Mouse (Mus musculus) monocyte, adult 5-6 weeks (primary cell): ENCODE results near the gene Pex7. TPM values are rescaled to one million over a fixed set of nuclear protein-coding genes. Genes with fewer than 3 reads are reported as not detected.

Source experiments
- ATAC-seq: fragments of 153-309, 156-312 bp; replicated peaks from 2 replicates; pipeline ENCODE4 v1.8.0; 2017; ENCODE audit warnings: mild to moderate bottlenecking; ENCODE audit not compliant: low TSS enrichment, insufficient number of reproducible peaks, severe bottlenecking, poor library complexity, low FRiP score
- total RNA-seq: library from RNA; stranded (forward); fragments of 200-1000, 200-491, 200-594 nt; gene quantifications from 3 replicates; pipeline ENCODE4 v1.2.3, GENCODE M21; 2017

The Pex7 gene
- total RNA-seq = 19.8 to 34.3 TPM (median 20.9 TPM) in 3 replicates

DNA sequence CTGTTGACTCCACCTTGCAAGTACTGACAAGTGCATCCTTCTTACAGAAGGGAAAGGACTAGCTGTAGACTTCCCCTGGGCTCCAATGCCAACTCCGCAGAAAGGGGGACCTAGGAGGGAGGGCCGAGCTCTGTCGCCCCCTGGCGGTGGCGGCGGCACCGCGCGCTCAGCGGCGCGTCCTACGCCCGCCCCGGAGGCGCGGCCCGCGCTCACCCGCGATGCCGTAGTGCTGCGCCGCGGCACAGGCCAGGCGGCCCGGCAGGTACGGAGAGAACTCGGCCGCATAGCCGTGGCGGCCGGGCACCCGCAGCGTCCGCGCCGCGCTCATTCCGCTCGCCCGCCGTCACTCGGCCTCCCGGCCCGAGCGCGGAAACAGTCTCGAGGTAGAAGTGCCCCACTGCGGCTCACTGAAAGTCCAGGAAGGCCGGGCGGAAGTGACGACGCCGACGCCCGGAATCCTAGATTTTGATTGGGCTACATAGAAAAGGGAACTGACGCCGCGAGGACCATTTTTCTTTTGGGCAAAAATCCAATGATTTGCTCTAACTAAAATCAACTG lies at the start of gene Pex7:
Gene Pex7, minus strand, starts transcription at position 444 of the 559 bp plus-strand sequence.
- ATAC-seq = peak; percentile 89

DNA sequence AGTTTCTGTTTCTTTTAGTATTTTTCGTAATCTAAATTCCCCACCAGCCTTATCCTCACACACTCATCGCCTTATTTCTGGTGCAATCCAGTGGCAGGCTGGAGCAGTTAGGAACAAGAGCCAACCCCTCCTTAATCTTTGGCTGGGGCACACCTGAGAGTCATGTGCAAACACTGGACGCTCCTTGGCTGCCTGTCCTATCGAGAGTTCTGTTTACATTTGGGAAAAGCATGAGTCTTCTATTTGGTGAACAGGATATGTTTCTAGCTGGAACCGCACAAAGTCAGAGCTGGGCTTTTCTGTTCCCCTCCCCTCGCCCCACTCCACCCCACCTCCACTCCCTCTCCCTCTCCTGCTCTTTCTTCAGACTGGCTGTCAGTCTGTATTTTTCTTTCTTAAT lies 49.3 kb upstream of the Pex7 start:
- no peak for ATAC-seq

DNA sequence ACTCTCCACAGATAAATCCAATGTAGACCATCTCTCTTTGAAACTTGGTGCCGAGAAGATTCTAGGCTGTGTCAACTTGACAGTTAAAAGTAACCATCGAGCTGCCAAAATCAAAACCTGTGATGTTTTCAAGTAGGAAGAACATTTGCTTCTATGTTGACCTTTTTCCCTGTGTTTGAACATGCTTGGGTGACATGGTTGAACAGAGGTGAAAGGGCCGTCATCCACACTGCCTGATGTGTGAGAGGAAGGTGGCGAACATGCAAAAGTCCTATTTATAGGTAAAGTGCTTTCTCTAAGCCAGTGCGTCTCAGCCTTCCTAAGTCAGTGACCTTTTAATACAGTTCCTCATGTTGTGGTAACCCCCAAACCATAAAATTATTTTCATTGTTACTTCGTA lies 48.3 kb upstream of the Pex7 start:
- peak; percentile 60; the same call in 1 of the 2 replicates for ATAC-seq

DNA sequence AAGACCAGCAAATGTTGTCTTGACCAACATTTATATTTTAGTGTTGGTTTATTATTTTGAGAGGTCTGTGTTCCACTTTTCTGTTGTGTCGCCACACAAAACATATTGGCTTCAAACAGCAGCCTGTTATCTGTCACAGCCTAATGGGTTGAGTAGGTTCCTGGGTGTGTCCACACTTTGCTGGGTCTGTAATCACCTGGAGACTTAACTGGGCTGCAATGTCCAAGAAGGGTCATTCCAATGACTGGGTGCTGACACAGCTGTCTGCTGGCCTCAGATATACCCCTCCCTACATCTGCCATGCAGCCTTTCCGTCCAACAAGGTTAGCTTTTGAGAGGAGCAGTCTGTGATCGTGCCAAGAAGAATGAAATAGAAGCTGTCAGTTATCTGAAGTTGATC lies 47.1 kb upstream of the Pex7 start:
- ATAC-seq = no peak

DNA sequence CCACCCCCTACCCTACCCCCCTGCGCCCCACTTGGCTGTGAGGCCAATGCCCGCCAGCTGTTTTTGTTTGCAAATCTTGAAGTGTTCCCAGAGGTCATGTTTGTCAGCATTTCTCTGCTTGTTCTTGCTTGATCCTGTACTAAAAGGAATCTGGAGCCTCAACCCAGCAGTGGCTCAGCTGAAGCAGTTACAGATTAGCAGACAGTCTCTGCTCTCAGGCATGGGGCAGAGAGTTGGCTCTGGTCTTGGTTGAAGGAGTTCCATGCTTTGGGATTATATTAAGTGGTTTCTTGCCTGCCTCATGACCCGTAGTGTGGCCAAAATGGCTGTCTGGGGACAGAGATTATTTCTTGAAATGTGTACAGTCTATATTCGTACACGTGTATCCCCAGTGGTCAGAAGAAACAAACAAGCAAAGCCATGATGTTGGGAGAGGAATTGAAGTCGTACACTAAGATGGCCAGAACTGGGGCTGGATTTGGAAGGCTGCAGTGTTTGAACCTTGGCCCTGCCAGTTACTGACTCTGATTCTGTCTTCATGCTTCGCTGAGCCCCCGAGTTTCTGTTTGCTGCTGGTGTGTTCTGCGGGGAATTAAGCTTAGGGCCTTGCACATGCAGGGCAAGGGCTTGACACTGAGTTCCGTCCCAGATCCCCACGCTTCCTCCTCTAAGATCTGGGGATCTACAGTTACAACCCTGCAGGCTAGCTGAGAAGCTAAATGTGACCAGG lies 45.7 kb upstream of the Pex7 start:
- no peak for ATAC-seq

DNA sequence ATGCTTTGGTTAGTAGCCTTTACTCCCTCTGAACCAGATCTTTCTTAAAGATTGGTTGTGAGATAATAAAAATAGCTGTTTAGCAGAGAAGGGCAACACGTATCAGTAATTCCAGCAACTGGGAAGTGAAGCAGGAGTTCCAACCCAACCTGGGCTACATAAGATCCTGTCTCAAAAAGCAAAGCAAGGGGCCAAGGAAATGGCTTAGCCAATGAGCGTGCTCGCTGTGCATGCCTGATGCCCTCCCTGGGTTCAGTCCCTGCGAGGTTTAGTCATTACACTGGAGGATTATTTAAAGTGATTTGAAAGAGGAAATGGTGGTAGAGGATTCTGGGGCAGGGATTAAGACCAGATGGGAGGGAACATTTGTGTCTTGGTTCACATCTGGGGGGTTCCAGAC lies 41.6 kb upstream of the Pex7 start:
- ATAC-seq = no peak; the same call in 1 of the 2 replicates

DNA sequence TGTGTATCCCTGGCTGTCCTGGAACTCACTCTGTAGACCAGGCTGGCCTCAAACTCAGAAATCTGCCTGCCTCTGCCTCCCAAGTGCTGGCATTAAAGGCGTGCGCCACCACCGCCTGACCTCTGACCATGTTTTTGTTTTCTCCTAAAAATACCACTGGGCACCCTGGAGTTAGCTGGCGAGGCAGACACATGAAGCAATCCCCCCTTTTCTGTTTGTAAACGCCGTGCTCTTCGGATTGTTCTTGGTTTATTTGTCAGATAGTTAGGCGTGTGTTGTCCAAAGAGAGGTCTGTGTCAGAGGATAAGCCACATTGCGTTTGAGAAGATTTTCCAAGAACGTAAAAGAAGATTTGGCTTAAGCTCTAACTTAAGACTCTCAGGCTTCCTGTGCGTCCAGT lies 40.9 kb upstream of the Pex7 start:
- ATAC-seq = no peak

DNA sequence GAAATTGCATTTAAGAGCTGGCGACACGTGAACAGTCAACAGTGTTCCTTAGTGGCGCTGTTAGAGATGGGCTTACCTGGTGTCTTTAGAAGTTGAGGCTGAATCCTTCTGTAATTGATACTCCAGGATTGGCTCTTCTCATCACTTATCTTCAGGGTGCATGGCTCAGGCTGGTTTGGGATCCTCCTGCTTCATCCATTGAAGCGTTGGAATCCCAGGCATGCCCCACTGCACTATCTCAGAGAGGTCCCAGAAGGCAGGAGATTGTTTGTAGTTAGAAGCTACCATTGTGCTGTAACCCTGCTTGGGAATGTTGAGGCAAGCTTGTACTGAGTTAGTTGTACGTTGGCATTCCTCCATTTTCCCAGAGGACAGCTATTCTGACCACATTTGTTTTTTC lies 40.4 kb upstream of the Pex7 start:
- ATAC-seq = no peak

DNA sequence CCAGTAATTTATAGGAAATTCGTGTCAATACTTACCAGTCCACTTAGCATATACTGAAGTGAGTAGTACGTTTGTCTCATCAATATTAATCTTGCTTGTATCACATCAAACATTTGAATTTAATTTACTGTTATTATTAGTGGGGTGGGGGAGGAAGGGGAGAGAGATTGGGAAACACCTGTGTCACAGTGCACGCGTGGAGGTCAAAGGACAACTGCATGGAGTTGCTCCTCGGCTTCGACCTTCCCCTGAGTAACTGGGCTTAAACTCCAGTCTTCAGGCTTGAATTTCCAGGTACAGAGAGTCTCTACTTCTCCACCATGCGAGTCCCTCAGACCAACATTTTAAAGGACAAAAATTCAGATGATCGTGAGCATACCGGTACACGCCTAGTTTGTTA lies 40.0 kb upstream of the Pex7 start:
- no peak for ATAC-seq

DNA sequence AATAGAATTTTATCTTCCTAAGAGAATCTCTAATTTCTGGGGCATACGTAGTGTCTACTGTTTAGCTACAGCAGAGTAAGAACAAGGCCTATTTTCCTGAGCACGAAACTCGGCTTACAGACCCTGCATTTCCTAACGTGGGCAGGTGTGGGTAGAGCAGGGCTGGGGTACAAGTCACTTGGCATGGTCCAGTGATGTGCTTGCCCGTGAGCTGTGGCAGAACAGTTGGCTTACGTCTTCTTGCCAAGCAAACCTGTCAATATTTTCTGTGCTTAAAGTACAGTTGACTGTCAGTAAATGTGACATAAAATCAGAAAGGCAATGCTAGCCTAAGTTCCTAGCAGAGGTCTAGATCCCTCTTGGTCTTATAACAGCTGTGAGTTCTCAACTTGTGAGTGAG lies 39.2 kb upstream of the Pex7 start:
- ATAC-seq = no peak

DNA sequence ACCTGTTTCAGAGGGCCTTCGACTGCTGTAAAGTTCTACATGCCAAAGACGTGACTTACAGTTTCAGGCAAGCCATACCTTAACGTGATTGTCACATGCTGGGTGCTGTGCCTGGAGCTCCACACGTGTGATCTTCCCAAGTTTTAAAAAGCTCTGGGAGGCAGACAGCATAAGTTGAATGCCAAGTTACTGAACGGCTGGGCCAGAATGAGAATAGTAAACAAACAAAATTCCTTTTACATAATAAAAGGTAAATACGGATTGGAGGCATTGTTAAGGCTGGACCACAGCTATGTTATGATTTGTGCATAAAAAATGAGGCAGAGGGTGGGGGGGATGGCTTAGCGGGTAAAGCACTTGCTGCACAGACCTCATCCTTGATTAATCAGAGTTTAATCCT lies 38.2 kb upstream of the Pex7 start:
- ATAC-seq = no peak

DNA sequence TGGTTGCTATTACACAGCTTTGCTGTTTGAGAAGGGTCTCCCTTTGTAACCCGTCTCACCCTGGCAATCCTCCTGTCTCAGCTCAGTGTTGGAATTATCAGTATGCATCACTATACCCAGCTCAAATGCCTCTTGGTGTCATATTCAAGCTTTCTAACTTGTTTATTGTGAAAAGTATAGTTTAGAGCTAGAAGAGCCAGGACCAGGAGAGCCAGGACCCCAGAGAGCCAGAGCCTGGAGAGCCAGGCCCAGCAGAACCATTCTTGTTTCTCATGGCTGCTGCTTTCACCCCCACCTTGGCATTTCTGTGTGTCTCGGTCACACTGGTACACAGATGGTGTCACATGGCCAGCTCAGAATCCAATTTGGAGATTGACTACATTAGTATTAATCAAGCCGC lies 35.1 kb upstream of the Pex7 start:
- ATAC-seq = no peak

DNA sequence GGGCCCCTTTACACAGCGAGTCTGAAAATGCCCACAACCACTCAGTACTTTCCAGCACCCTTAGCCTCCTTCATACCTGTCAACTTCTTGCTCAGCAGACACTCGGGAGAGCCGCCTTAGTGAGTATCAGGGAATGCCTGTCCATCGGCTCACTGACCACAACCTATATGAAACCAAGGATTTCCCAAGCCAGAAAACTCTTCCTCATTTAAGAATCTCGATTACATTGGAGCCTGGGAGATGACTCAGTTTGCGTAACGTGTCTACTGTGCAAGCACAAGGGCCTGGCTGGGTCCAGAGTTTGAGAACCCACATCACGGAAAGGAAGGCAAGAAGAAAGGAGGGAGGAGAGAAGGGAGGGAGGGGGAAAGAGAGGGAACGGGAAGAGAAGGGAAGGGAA lies 34.4 kb upstream of the Pex7 start:
- no peak for ATAC-seq

DNA sequence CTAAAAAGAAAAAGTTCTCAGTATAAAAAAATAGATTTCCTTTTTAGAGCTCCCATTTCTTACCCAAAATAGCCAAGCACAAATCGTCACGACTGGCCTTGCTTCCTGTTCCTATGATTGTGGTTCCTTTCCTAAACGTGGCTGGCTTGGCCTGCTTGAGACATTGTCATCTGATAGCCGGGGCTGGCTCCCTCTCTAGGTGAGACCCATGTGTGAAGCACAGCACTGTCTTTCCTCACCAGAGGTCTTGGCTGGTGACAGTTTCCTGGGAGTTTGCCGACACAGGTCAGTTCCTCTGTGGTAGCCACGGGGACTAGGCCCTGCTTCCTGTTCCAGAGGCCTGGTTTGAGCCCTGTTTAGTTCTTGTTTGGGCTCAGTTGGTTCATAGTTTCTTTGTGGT lies 33.6 kb upstream of the Pex7 start:
- peak; percentile 61 for ATAC-seq

DNA sequence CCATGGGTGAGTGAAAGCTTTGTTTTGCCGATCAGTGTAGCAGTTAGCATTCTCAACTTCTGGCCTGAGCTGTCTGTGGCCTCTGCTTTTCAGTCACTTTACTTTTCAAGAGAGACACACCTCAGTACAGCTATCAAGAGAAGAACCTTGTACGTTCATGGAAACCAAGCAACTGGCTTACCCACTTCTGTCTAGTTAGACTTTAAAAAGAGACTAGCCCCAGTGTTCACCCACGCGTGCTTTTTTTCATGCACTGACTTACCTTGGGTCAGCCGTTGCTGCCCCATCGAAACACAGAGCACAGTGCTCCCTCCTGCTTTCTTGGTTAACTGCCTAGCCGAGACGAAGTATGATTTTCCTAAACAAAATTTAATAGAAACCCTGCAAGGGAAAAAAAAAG lies 33.1 kb upstream of the Pex7 start:
- no peak for ATAC-seq

DNA sequence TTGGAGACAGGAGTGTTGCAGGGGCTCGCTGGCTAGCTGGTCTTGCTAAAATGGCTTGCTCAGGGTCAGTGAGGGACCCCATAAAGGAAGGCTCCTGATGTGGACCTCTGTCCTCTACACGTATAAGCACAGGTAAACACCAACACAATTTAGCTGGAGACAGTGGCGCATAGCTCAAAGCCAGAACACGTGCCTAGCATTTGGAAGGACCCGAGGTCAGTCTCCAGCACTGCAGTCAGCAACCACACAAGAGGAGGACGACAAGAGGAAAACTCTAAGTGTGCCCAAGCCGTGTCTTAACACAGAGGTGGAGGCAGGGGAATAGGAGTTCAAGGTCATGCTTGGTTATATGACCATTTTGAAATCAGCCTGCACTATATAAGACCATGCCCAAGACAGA lies 32.6 kb upstream of the Pex7 start:
- ATAC-seq = no peak

DNA sequence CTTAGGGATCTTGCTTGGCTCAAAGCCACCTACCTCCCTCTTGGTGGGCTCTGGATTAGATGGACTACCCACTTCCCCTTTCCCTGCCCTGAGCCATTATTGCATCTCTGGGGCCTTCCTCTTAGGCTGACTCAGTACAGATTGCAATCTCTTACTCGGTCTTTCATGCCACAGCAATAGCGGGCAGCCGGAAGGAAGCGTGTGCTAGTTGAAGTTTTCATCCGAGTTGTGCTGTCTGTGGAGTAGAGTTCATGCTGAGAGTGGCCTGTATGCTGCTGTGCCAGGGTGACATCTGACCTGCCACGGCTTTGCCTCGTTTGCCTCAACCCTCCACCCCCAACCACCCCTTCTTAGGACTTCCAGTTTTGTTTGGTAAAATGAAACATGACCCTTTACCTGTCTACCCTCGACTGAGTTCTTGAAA lies 31.8 kb upstream of the Pex7 start:
- ATAC-seq = peak; percentile 76

DNA sequence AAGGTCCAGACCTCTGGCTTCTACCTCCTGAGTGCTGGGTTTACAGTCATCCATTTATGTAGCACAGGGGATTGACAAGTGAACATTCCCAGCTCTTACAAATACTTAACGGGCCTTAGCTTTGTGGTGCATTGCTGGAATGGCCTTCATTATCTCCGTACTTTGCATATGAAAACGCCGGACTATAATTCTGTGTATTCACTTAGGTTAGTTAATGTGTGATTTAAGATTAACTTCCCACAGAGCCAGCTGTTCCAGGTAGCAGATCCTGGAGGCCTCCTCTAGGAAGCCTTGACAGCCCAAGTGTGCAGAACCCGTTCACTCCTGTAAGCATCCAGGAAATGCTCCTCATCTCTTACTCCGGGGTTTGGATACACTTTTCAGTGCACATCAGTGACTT lies 31.2 kb upstream of the Pex7 start:
- no peak for ATAC-seq

DNA sequence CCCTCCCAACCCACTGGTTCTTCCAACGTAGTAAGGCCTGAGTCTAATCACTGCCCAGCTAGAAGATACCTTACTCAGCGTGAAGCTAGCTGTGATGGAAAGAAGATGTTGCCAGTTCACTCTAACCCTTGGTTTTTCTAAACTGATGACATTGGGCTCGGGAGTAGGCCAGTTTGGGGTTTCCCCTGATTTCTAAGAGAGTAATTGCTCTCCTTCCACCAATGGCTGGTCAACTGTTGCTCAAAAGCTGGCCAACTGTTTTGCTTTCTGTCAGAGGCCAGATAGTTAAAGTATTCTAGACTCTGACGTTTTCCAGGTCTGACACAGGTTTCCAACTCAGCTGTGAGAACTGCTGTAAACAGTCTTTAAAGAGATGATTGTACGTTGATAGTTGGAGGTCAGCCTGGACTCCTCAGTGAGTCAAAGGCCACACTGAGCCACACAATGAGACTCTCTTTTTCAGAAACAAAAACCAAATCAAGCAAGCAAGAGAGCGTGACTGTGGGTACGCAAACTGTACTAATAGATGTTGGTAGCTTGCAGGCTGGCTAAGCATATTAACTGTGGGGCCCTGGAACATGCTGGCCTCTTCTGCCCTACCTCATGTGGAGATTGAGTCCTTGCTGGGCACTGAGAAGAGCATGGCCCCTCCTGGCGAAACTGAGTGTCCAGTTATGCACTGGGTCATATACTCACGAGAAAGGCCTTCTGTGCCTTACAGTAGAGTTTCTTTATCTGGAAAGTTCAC lies 29.6 kb upstream of the Pex7 start:
- ATAC-seq = no peak

DNA sequence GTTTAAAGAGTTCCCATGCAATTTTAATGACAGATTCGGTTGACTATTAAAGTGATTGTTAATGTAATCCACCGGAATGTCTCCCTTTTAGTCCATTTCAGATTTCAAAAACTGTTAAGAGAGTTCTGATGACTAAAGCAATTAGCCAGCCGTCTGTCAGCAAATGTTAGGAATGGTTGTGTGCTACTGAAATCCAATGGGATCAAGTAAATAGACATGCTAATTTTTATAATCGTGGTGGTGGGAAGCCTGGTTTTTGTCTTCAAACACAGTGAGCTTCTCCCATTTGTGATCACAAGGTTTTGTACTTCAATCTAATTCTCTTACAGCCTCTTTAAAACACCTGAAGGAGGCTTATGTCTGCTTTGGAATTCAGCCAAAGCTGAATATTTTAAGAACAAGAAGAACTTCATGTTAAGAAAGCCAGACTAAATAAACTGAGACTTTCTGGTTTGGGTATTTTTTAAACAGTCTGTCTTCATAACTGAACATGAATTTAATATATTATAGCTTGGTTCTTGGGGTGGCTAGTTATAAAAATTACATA lies 28.4 kb upstream of the Pex7 start:
- ATAC-seq = no peak
